Mouse (Mus musculus) olfactory bulb, adult 2 months (tissue): ENCODE data around the gene H2-M5. TPM values are rescaled to one million over a fixed set of nuclear protein-coding genes. Genes with fewer than 3 reads are reported as not detected.

Source experiments
- H3K27ac ChIP-seq: fragments of 200-500 bp; 2 replicates; pipeline ENCODE4 v1.5.1; 2012; ENCODE audit warnings: low read depth, low read length; ENCODE audit not compliant: insufficient read depth
- H3K4me1 ChIP-seq: fragments of 200-500 bp; 2 replicates; pipeline ENCODE4 v1.6.1; 2012; ENCODE audit warnings: low read length; ENCODE audit not compliant: control insufficient read depth, insufficient read depth
- H3K4me3 ChIP-seq: fragments of 200-500 bp; 2 replicates; pipeline ENCODE4 v1.5.1; 2012; ENCODE audit warnings: mild to moderate bottlenecking, low read depth, low read length, moderate library complexity; ENCODE audit not compliant: insufficient read depth
- CTCF ChIP-seq: fragments of 200-500 bp; IDR thresholded peaks from 2 replicates; pipeline ENCODE4 v1.5.1; 2012; ENCODE audit warnings: low read depth, mild to moderate bottlenecking, low read length, moderate library complexity; ENCODE audit not compliant: insufficient read depth
- POLR2A ChIP-seq: fragments of 200-500 bp; IDR thresholded peaks from 2 replicates; pipeline ENCODE4 v1.6.1; 2012; ENCODE audit warnings: mild to moderate bottlenecking, low read depth, low read length, moderate library complexity; ENCODE audit not compliant: insufficient read depth
- WGBS: fragments of 180-500 bp; shearing (Covaris S2); methylation state at CpG from one replicate; pipeline ENCODE4 v1.1.7; 2018; 5-methylcytosine and 5-hydroxymethylcytosine counted together
- polyA plus RNA-seq: library from polyadenylated mRNA; stranded (reverse); fragments of >200 nt; gene quantifications from 2 replicates; pipeline ENCODE4 v1.2.4, GENCODE M21; 2012; ENCODE audit warnings: low replicate concordance; ENCODE audit not compliant: missing spikeins, insufficient read depth, insufficient read length

H2-M5 gene
- polyA plus RNA-seq, 1 experiment, result not detected

GRCm38 (mm10) chr17:36972791-36973190, 16.5 kb downstream of the H2-M5 start:
- Histone ChIP-seq H3K4me3 (no peak overlapping the region), H3K27ac (no peak overlapping the region), H3K4me1 (no peaks in the 10 kb centered on the region)
- 84% methylated on average over 3 of the region's 3 CpGs for WGBS
- no peak for TF ChIP-seq CTCF
- no peak for TF ChIP-seq POLR2A

GRCm38 (mm10) chr17:36971172-36971850, 18.0 kb downstream of the H2-M5 start:
- Histone ChIP-seq H3K4me1 (no peaks in the 10 kb centered on the region), H3K27ac (no peak overlapping the region), H3K4me3 (no peak overlapping the region)
- no peak for TF ChIP-seq CTCF
- no peak for TF ChIP-seq POLR2A
- 88% methylated on average over 6 of the region's 6 CpGs for WGBS

- TF ChIP-seq CTCF, result no peak
- H3K4me3 ChIP-seq, result no peak overlapping the region
- H3K4me1 ChIP-seq, result no peaks in the 10 kb centered on the region
- no peak overlapping the region for H3K27ac ChIP-seq
- WGBS, result 85% methylated on average over 14 of the region's 14 CpGs
Measured at GRCm38 (mm10) chr17:36970316-36970890, 18.9 kb downstream of the H2-M5 start.

GRCm38 (mm10) chr17:36966875-36967274, 22.5 kb downstream of the H2-M5 start:
- H3K4me3 ChIP-seq, result no peak overlapping the region
- TF ChIP-seq POLR2A (no peak), CTCF (no peak)
- H3K27ac ChIP-seq, result no peak overlapping the region
- no peaks in the 10 kb centered on the region for H3K4me1 ChIP-seq
- WGBS, result 79% methylated on average over 1 of the region's 1 CpGs

DNA sequence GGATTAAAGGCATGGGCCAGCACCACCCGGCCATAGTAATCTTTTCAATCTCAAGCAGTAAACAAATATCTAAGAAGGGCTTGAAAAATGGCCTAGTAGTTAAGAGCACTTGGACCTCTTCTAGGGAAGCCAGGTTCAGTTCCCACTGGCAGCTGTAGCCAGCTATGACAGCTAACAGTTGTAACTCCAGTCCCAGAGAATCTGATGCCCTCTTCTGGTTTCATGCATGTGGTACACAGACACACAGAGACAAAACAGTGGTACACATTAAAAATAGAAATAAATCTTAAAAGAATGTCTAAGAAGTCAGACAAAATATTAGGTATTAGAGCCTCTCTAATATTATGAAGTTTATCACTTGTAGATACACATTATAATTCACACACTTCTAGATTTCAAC, 28.2 kb downstream of the H2-M5 start:
- no peak for TF ChIP-seq CTCF
- TF ChIP-seq POLR2A, result no peak
- H3K4me3 ChIP-seq, result no peak overlapping the region
- 76% methylated on average over 1 of the region's 1 CpGs for WGBS
- peaks cover 4% of the 10 kb centered on the region; the same call in 1 of the 2 replicates for H3K4me1 ChIP-seq
- H3K27ac ChIP-seq, result no peak overlapping the region

DNA sequence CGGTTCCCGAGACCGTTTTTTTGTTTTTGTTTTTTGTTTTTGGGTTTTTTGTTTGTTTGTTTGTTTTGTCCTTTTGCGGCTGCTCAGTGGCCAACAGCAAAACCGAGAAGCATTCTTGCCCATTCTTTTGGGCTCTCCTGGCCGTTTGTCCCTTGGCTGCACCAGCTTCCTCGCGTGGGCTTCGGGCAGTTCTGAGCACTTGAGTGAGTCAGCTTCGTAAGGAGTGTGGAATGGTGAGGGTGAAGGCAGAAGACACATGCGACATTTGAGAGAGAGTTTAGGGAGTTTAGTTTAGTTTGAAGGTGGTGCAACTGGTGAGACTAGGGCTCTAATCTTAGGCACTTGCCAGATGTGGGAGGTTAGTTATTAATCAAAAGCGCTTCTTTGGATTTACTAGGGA, 30.5 kb downstream of the H2-M5 start:
- TF ChIP-seq POLR2A (no peak), CTCF (no peak)
- 6% methylated on average over 12 of the region's 12 CpGs for WGBS
- Histone ChIP-seq H3K4me1 (peaks cover 4% of the 10 kb centered on the region; the same call in 1 of the 2 replicates), H3K27ac (0 out of 2 replicates have a peak overlapping the region, but pooled peaks have one; percentile 37), H3K4me3 (peak overlapping the region; percentile 88)

- Histone ChIP-seq H3K4me1 (peaks cover 4% of the 10 kb centered on the region; the same call in 1 of the 2 replicates), H3K4me3 (peak within 1 kb of the TSS; percentile 88), H3K27ac (peak within 1 kb of the TSS; percentile 79)
- WGBS, result under 1% methylated on average over 46 of the region's 46 CpGs
- no peak; the same call in 1 of the 2 replicates for TF ChIP-seq POLR2A
- no peak for TF ChIP-seq CTCF
Measured at GRCm38 (mm10) chr17:36957999-36958743, 31.2 kb downstream of the H2-M5 start, which contains the start of the genes Znrd1 and Znrd1as. Znrd1 (minus strand) TSS chr17:36958559. Znrd1as (plus strand) TSS chr17:36958592.

GRCm38 (mm10) chr17:36953062-36953461, 36.3 kb downstream of the H2-M5 start:
- H3K4me1 ChIP-seq, result peaks cover 7% of the 10 kb centered on the region; the same call in 1 of the 2 replicates
- 100% methylated on average over 1 of the region's 1 CpGs for WGBS
- no peak overlapping the region for H3K27ac ChIP-seq
- TF ChIP-seq CTCF, result no peak
- no peak for TF ChIP-seq POLR2A
- H3K4me3 ChIP-seq, result no peak overlapping the region

GRCm38 (mm10) chr17:36952631-36953030, 36.7 kb downstream of the H2-M5 start:
- WGBS, result 92% methylated on average over 2 of the region's 2 CpGs
- Histone ChIP-seq H3K4me3 (no peak overlapping the region), H3K4me1 (peaks cover 7% of the 10 kb centered on the region; the same call in 1 of the 2 replicates), H3K27ac (no peak overlapping the region)
- TF ChIP-seq CTCF, result no peak
- no peak for TF ChIP-seq POLR2A
